Mouse (Mus musculus) G1E-ER4 (cell line): ENCODE data around the gene 2410015M20Rik. TPM values are rescaled to one million over a fixed set of nuclear protein-coding genes. Genes with fewer than 3 reads are reported as not detected.

Experiments used
- GATA1 ChIP-seq: IDR thresholded peaks from one replicate; pipeline ENCODE4 v1.8.0; 2012; ENCODE audit warnings: low read length, inconsistent platforms
- polyA plus RNA-seq: library from polyadenylated mRNA; stranded (reverse); fragments of >175 nt; gene quantifications from 2 replicates; pipeline ENCODE4 v1.2.3, GENCODE M21; 2012

Gene 2410015M20Rik
- polyA plus RNA-seq, 1 experiment, result 201 TPM

GRCm38 (mm10) chr17:56615136-56615784 lies 5.7 kb upstream of the 2410015M20Rik start:
- TF ChIP-seq GATA1, result no peak

- no peak for TF ChIP-seq GATA1
Observed at GRCm38 (mm10) chr17:56614391-56615135, 5.0 kb upstream of the 2410015M20Rik start.

GRCm38 (mm10) chr17:56613236-56613844 lies 3.8 kb upstream of the 2410015M20Rik start, which contains the start of gene Rpl36:
Gene Rpl36 (plus strand): TSS chr17:56613416.
- TF ChIP-seq GATA1, result no peak

GRCm38 (mm10) chr17:56611861-56612564 lies 2.4 kb upstream of the 2410015M20Rik start:
- TF ChIP-seq GATA1, result no peak

- no peak for TF ChIP-seq GATA1
Observed at GRCm38 (mm10) chr17:56611323-56611722, 1.8 kb upstream of the 2410015M20Rik start.

GRCm38 (mm10) chr17:56608699-56609098 lies 872 bp downstream of the 2410015M20Rik start:
- TF ChIP-seq GATA1, result no peak

- TF ChIP-seq GATA1, result no peak
Observed at GRCm38 (mm10) chr17:56607521-56608062, 2.0 kb downstream of the 2410015M20Rik start.

GRCm38 (mm10) chr17:56605431-56605830 lies 4.1 kb downstream of the 2410015M20Rik start:
- no peak for TF ChIP-seq GATA1

GRCm38 (mm10) chr17:56604422-56604821 lies 5.1 kb downstream of the 2410015M20Rik start:
- no peak for TF ChIP-seq GATA1

GRCm38 (mm10) chr17:56604070-56604380 lies 5.5 kb downstream of the 2410015M20Rik start:
- TF ChIP-seq GATA1, result no peak

GRCm38 (mm10) chr17:56603186-56604069 lies 6.1 kb downstream of the 2410015M20Rik start:
- TF ChIP-seq GATA1, result no peak

GRCm38 (mm10) chr17:56593527-56594271 lies 15.9 kb downstream of the 2410015M20Rik start:
- no peak for TF ChIP-seq GATA1

- TF ChIP-seq GATA1, result no peak
Observed at GRCm38 (mm10) chr17:56592553-56592952, 17.0 kb downstream of the 2410015M20Rik start.

GRCm38 (mm10) chr17:56588921-56589320 lies 20.6 kb downstream of the 2410015M20Rik start:
- no peak for TF ChIP-seq GATA1
